Mouse (Mus musculus) limb, embryonic 12.5 days (tissue): Measurements from ENCODE around the gene Zbtb8os. TPM values are rescaled to one million over a fixed set of nuclear protein-coding genes. Genes with fewer than 3 reads are reported as not detected.
"Not testable (repeated sequence)": the region's sequence is repeated elsewhere in the genome, so short reads cannot be mapped to it uniquely, and the experiment has no call there.

ENCODE experiments used
- ATAC-seq: fragments of 200-750 bp; cut with Nextera tagmentation; 2 replicates; pipeline ENCODE4 v1.8.0; 2017; ENCODE audit warnings: low read depth, moderate TSS enrichment; ENCODE audit not compliant: insufficient number of reproducible peaks, insufficient read depth, low FRiP score, low TSS enrichment
- H3K27ac ChIP-seq: fragments of 300-500 bp; sonication (generic); 2 replicates; pipeline ENCODE4 v1.5.1; 2016; ENCODE audit warnings: mild to moderate bottlenecking, moderate library complexity
- H3K27me3 ChIP-seq: fragments of 300-500 bp; sonication (generic); 2 replicates; pipeline ENCODE4 v1.6.1; 2016; ENCODE audit warnings: mild to moderate bottlenecking, moderate library complexity
- H3K36me3 ChIP-seq: fragments of 300-500 bp; sonication (generic); 2 replicates; pipeline ENCODE4 v1.6.1; 2016; ENCODE audit warnings: mild to moderate bottlenecking, moderate library complexity
- H3K4me1 ChIP-seq: fragments of 300-500 bp; sonication (generic); replicated peaks from 2 replicates; pipeline ENCODE4 v1.6.1; 2016
- H3K4me2 ChIP-seq: fragments of 300-500 bp; sonication (generic); 2 replicates; pipeline ENCODE4 v1.6.1; 2016; ENCODE audit warnings: mild to moderate bottlenecking, moderate library complexity
- H3K4me3 ChIP-seq: fragments of 300-500 bp; sonication (generic); replicated peaks from 2 replicates; pipeline ENCODE4 v1.5.1; 2016; ENCODE audit warnings: mild to moderate bottlenecking
- H3K9ac ChIP-seq: fragments of 300-500 bp; sonication (generic); replicated peaks from 2 replicates; pipeline ENCODE4 v1.6.1; 2016; ENCODE audit warnings: mild to moderate bottlenecking, moderate library complexity
- H3K9me3 ChIP-seq: fragments of 300-500 bp; sonication (generic); 2 replicates; pipeline ENCODE4 v1.6.1; 2016; ENCODE audit warnings: mild to moderate bottlenecking, moderate library complexity
- WGBS: fragments of 180-500 bp; shearing (Covaris S2); methylation state at CpG from one replicate; pipeline ENCODE4 v1.1.7; 2016; 5-methylcytosine and 5-hydroxymethylcytosine counted together
- polyA plus RNA-seq: library from polyadenylated mRNA; unstranded; fragments of >200 nt; fragmentation: Nextera tagmentation; extraction: Ambion mirVana; gene quantifications from 2 replicates; pipeline ENCODE4 v1.2.1, GENCODE M21; 2016

Zbtb8os gene
- polyA plus RNA-seq, 1 experiment from 2014 or later, result 48.8 TPM

DNA sequence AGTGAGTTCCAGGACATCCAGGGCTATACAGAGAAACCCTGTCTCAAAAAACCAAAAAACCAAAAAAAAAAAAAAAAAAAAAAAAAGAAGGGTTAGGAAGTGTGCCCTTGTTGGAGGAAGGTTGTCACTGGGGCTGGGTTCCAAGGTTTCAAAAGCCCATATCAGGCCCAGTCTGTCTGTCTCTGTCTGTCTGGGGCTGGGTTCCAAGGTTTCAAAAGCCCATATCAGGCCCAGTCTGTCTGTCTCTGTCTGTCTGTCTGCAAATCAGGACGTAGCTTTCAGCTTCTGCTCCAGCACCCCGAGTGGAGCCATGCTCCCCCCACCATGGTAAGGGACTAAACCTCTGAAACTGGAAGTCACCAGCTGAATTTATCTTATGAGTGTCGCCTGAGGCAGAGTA lies 26.7 kb downstream of the Zbtb8os start:
- not testable (repeated sequence) for H3K4me3 ChIP-seq, H3K9ac ChIP-seq, H3K4me1 ChIP-seq, H3K27ac ChIP-seq, H3K4me2 ChIP-seq, ATAC-seq, H3K27me3 ChIP-seq, H3K9me3 ChIP-seq
- peaks cover 40% of the 10 kb centered on the region for H3K36me3 ChIP-seq
- 92% methylated on average over 3 of the region's 3 CpGs for WGBS

DNA sequence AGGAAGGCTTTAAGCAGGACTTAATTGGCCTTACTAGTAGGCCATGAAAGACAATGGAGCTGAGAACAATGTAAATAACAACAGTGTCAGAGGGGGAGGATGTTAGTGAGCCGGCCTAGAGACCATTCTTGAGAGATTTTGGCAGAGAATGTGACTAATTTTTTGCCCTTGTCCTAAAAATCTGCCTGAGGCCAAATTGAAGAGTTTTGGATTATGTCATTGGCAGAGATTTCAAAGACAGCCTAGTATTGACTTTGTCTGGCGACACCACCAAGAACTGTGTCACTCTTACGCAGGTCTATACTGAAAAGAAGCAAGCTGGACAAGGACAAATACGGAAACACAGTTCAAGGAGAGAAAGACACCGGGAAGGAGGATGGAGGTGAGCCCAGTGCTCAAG lies 27.3 kb downstream of the Zbtb8os start:
- no peaks in the 10 kb centered on the region for H3K9me3 ChIP-seq
- no peak overlapping the region for H3K27ac ChIP-seq
- H3K4me2 ChIP-seq, result no peak overlapping the region
- H3K27me3 ChIP-seq, result no peaks in the 10 kb centered on the region
- no peak overlapping the region for H3K4me3 ChIP-seq
- WGBS, result 79% methylated on average over 5 of the region's 5 CpGs
- H3K9ac ChIP-seq, result no peak overlapping the region
- no peaks in the 10 kb centered on the region for H3K4me1 ChIP-seq
- H3K36me3 ChIP-seq, result peaks cover 37% of the 10 kb centered on the region
- no peak for ATAC-seq

DNA sequence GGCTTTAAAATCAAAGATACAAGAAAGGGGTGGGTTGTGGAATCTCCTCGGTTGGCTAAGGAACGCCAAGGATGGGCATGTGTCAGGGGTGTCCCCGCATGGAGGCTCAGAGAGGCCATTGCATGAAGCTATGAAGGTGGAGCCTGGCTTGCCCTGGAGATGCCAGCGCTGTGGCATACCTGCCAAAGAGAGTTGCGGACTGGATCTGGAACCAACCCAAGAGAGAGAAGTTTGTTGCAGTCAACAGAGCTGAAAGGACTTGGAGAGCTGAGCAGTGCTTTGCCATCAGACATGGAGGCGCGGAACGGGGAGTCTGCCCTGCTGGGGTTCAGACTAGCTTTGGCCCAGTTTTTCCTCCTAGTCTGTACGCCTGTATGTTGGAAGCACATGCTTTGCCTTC lies 28.0 kb downstream of the Zbtb8os start:
- no peak overlapping the region for H3K27ac ChIP-seq
- no peak for ATAC-seq
- H3K27me3 ChIP-seq, result no peaks in the 10 kb centered on the region
- 89% methylated on average over 9 of the region's 9 CpGs for WGBS
- no peaks in the 10 kb centered on the region for H3K9me3 ChIP-seq
- peaks cover 34% of the 10 kb centered on the region; the same call in 1 of the 2 replicates for H3K36me3 ChIP-seq
- H3K4me2 ChIP-seq, result no peak overlapping the region
- H3K9ac ChIP-seq, result no peak overlapping the region
- no peak overlapping the region for H3K4me3 ChIP-seq
- H3K4me1 ChIP-seq, result no peaks in the 10 kb centered on the region

GRCm38 (mm10) chr4:129364379-129364778 lies 28.9 kb downstream of the Zbtb8os start:
- H3K36me3 ChIP-seq, result peaks cover 28% of the 10 kb centered on the region; the same call in 1 of the 2 replicates
- H3K9ac ChIP-seq, result no peak overlapping the region
- no peaks in the 10 kb centered on the region for H3K9me3 ChIP-seq
- no peaks in the 10 kb centered on the region for H3K4me1 ChIP-seq
- no peak for ATAC-seq
- no peak overlapping the region for H3K4me2 ChIP-seq
- no peak overlapping the region for H3K4me3 ChIP-seq
- 82% methylated on average over 3 of the region's 3 CpGs for WGBS
- no peaks in the 10 kb centered on the region for H3K27me3 ChIP-seq
- no peak overlapping the region for H3K27ac ChIP-seq

GRCm38 (mm10) chr4:129365224-129365623 lies 29.7 kb downstream of the Zbtb8os start:
- Histone ChIP-seq H3K36me3 (peaks cover 20% of the 10 kb centered on the region; the same call in 1 of the 2 replicates), H3K9me3 (no peaks in the 10 kb centered on the region), H3K4me1 (no peaks in the 10 kb centered on the region), H3K27me3 (no peaks in the 10 kb centered on the region), H3K4me3 (no peak overlapping the region), H3K27ac (no peak overlapping the region), H3K4me2 (no peak overlapping the region), H3K9ac (no peak overlapping the region)
- ATAC-seq, result no peak
- 88% methylated on average over 5 of the region's 5 CpGs for WGBS

- H3K4me2 ChIP-seq, result no peak overlapping the region
- peaks cover 22% of the 10 kb centered on the region for H3K4me1 ChIP-seq
- no peak overlapping the region for H3K9ac ChIP-seq
- no peak overlapping the region for H3K27ac ChIP-seq
- no peaks in the 10 kb centered on the region for H3K9me3 ChIP-seq
- no peak for ATAC-seq
- WGBS, result 89% methylated on average over 3 of the region's 3 CpGs
- no peak overlapping the region for H3K4me3 ChIP-seq
- H3K36me3 ChIP-seq, result peaks cover 6% of the 10 kb centered on the region; the same call in 1 of the 2 replicates
- peaks cover 14% of the 10 kb centered on the region for H3K27me3 ChIP-seq
Observed at GRCm38 (mm10) chr4:129371391-129371790, 35.9 kb downstream of the Zbtb8os start.

- Histone ChIP-seq H3K4me3 (no peak overlapping the region), H3K4me2 (no peak overlapping the region), H3K9me3 (no peaks in the 10 kb centered on the region), H3K4me1 (peaks cover 27% of the 10 kb centered on the region), H3K36me3 (no peaks in the 10 kb centered on the region), H3K9ac (no peak overlapping the region), H3K27ac (peak overlapping the region; percentile 41; the same call in 1 of the 2 replicates), H3K27me3 (peaks cover 14% of the 10 kb centered on the region)
- WGBS, result 40% methylated on average over 8 of the region's 8 CpGs
- ATAC-seq, result no peak
Observed at GRCm38 (mm10) chr4:129373202-129373976, 37.9 kb downstream of the Zbtb8os start.

GRCm38 (mm10) chr4:129374219-129374755 lies 38.8 kb downstream of the Zbtb8os start:
- Histone ChIP-seq H3K4me1 (peaks cover 27% of the 10 kb centered on the region), H3K4me2 (no peak overlapping the region), H3K9ac (no peak overlapping the region), H3K27me3 (peaks cover 20% of the 10 kb centered on the region), H3K27ac (no peak overlapping the region), H3K4me3 (no peak overlapping the region), H3K36me3 (no peaks in the 10 kb centered on the region), H3K9me3 (no peaks in the 10 kb centered on the region)
- 46% methylated on average over 11 of the region's 11 CpGs for WGBS
- no peak for ATAC-seq

GRCm38 (mm10) chr4:129375000-129375399 lies 39.5 kb downstream of the Zbtb8os start:
- ATAC-seq, result no peak
- H3K4me1 ChIP-seq, result peaks cover 27% of the 10 kb centered on the region
- H3K36me3 ChIP-seq, result no peaks in the 10 kb centered on the region
- WGBS, result 22% methylated on average over 6 of the region's 6 CpGs
- no peak overlapping the region for H3K27ac ChIP-seq
- no peak overlapping the region for H3K4me2 ChIP-seq
- H3K9me3 ChIP-seq, result no peaks in the 10 kb centered on the region
- no peak overlapping the region for H3K9ac ChIP-seq
- peaks cover 26% of the 10 kb centered on the region for H3K27me3 ChIP-seq
- H3K4me3 ChIP-seq, result no peak overlapping the region

GRCm38 (mm10) chr4:129375821-129376220 lies 40.3 kb downstream of the Zbtb8os start:
- Histone ChIP-seq H3K9ac (no peak overlapping the region), H3K4me3 (no peak overlapping the region), H3K4me2 (no peak overlapping the region), H3K4me1 (peaks cover 27% of the 10 kb centered on the region), H3K36me3 (no peaks in the 10 kb centered on the region), H3K27me3 (peaks cover 27% of the 10 kb centered on the region), H3K9me3 (no peaks in the 10 kb centered on the region), H3K27ac (no peak overlapping the region)
- 75% methylated on average over 5 of the region's 5 CpGs for WGBS
- no peak for ATAC-seq

DNA sequence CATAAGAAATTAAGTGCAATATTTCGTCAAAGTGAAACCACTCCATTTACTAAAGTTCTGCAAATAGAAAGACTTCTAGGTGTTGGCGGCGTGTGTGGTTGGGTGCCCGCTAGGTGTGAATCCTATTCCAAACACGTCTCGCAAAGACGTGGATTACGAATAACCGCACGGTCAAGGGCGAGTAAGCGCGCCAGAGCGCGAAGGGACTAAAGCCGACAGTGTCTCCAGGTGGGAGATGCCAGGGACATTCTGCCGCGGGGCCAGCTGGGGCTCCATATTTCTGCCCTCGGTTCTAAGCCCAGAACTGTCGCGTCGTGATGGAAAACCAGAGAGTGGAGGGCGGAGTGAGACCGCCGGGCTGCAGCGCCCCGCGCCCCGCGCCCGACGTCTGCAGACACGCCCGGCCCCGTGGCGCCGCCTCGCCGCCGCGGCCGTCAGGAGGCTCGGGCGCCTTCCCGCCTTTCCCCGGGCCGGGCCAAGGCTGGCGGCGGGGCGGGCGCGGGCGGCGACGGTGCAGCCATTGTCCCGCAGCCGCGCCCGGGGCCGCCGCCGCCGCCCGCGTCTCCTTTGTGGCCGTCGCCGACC lies 41.6 kb downstream of the Zbtb8os start:
- Histone ChIP-seq H3K27ac (peak overlapping the region; percentile 75), H3K4me1 (peaks cover 27% of the 10 kb centered on the region), H3K36me3 (no peaks in the 10 kb centered on the region), H3K9me3 (no peaks in the 10 kb centered on the region), H3K4me3 (peak overlapping the region; percentile 83), H3K4me2 (peak overlapping the region; percentile 69), H3K9ac (peak overlapping the region; percentile 89), H3K27me3 (peaks cover 27% of the 10 kb centered on the region)
- ATAC-seq, result no peak
- WGBS, result under 1% methylated on average over 54 of the region's 68 CpGs
